Mouse (Mus musculus) adrenal gland, postnatal 14 days (tissue): ENCODE results near the gene Apol8. TPM values are rescaled to one million over a fixed set of nuclear protein-coding genes. Genes with fewer than 3 reads are reported as not detected.

Experiments
- total RNA-seq: library from RNA; stranded (reverse); gene quantifications from 2 replicates; pipeline ENCODE4 v1.2.3, GENCODE M21; 2021

Gene Apol8
- total RNA-seq, 1 experiment from 2014 or later, result 1.7 TPM

Other genes starting within 250 kb of the Apol8 start
- 0.19 and 0.41 TPM in 2 replicates for gene Apol11a, start 248.7 kb downstream of the Apol8 start, total RNA-seq
- gene Apol7c, start 223.7 kb downstream of the Apol8 start, total RNA-seq, result 3.7 TPM in 1 of 2 replicates, not detected in the other
- gene 1700025B11Rik, start 195.1 kb downstream of the Apol8 start, total RNA-seq, result not detected in 2 replicates
- gene Apol10b, start 160.9 kb downstream of the Apol8 start, total RNA-seq, result 0.22 and 0.83 TPM in 2 replicates
- gene Gm36245, start 157.7 kb downstream of the Apol8 start, total RNA-seq, result not detected in 2 replicates
- gene Apol11b, start 113.7 kb downstream of the Apol8 start, total RNA-seq, result 1.5 and 1.6 TPM in 2 replicates
- gene Apol7e, start 58.1 kb downstream of the Apol8 start, total RNA-seq, result 1.3 TPM in 1 of 2 replicates, not detected in the other
- gene Apol9b, start 28.0 kb downstream of the Apol8 start, total RNA-seq, result 0.33 and 0.71 TPM in 2 replicates
- 280 and 301 TPM in 2 replicates for gene Myh9, start 85.2 kb upstream of the Apol8 start, total RNA-seq
- 430 and 443 TPM in 2 replicates for gene Txn2, start 172.0 kb upstream of the Apol8 start, total RNA-seq
- 3.3 and 4.4 TPM in 2 replicates for gene Foxred2, start 199.7 kb upstream of the Apol8 start, total RNA-seq
- 152 and 167 TPM in 2 replicates for gene Eif3d, start 213.8 kb upstream of the Apol8 start, total RNA-seq